34 mouse cellular contexts compared by ENCODE assay signal in the genomic region with DNA sequence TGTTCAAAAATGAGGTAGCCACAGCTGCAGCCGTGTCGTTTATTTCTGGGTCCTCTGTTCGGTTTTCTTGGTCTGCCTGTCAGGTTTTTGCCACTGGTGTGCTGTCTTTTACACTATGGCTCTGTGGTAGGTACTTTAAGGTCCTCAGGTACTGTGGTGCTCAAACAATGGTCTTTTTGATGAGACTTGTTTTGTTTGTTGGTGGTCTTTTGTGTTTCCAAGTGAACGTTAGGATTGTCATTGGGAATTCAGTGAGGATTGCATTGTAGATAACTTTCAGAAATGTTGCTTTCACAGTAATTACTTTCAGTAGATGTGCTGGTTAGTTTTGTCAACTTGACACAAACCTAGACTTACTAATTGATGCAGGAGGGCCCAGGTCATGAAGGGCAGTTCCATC.
"Had no signal": no experiment of that assay in that cellular context is flagged by ENCODE, and none has a peak within 500 bp of the region (broad histone marks: within the 10 kb centered on the region; RNA-seq: fewer than 3 reads in every experiment).

No protein-coding gene starts in this region.

- H3K4me3 ChIP-seq: heart, embryonic 12.5 days; heart, embryonic 13.5 days; heart, embryonic 15.5 days; hindbrain, embryonic 10.5 days; hindbrain, embryonic 12.5 days; hindbrain, embryonic 13.5 days; hindbrain, embryonic 15.5 days; intestine, embryonic 15.5 days; kidney, embryonic 15.5 days; layer of hippocampus, adult 2 months; left cerebral cortex, adult 2 months had no signal

- H3K27ac ChIP-seq: heart, embryonic 13.5 days; heart, embryonic 15.5 days; hindbrain, embryonic 10.5 days; hindbrain, embryonic 12.5 days; hindbrain, embryonic 13.5 days; hindbrain, embryonic 14.5 days; hindbrain, embryonic 15.5 days; hindbrain, postnatal 0 days; intestine, embryonic 15.5 days; kidney, embryonic 15.5 days; kidney, postnatal 0 days; left cerebral cortex, adult 2 months had no signal

- H3K9ac ChIP-seq: heart, embryonic 12.5 days; heart, embryonic 13.5 days; heart, embryonic 15.5 days; hindbrain, embryonic 12.5 days; hindbrain, embryonic 14.5 days; hindbrain, embryonic 15.5 days; intestine, embryonic 15.5 days; kidney, embryonic 15.5 days had no signal

- DNase-seq: heart, postnatal 10 days; heart, postnatal 14 days; heart, postnatal 36 days; heart, postnatal 4 days; kidney, adult 11 months; kidney, adult 18-20 months; kidney, adult 2 months; kidney, adult 8-10 months; kidney, adult 9 months; kidney, postnatal 10 days; kidney, postnatal 14 days; kidney, postnatal 25 days; kidney, postnatal 36 days; kidney, postnatal 4 days; layer of hippocampus, adult 9-11 months; layer of hippocampus, postnatal 36 days had no signal

- H3K9me3 ChIP-seq: heart, embryonic 12.5 days; heart, embryonic 13.5 days; heart, embryonic 15.5 days; hindbrain, embryonic 10.5 days; hindbrain, embryonic 12.5 days; hindbrain, embryonic 13.5 days; hindbrain, embryonic 15.5 days; intestine, embryonic 15.5 days; kidney, embryonic 15.5 days had no signal

- ATAC-seq: hindbrain, embryonic 16.5 days; hindbrain, postnatal 0 days; inflammation-experienced regulatory T-cells, adult 6 months; intestine, embryonic 15.5 days; intestine, embryonic 16.5 days; intestine, postnatal 0 days had no signal
